ENCODE assay signal across 26 mouse cellular contexts in genomic region chr14:99240563-99240962, GRCm38 (mm10). TPM values are rescaled to one million over a fixed set of nuclear protein-coding genes. Genes with fewer than 3 reads are reported as not detected.
A peak's percentile ranks its signal among the peaks of the same experiment; 100 is the strongest.
DNase-seq lines count a peak whose midpoint lies in the region; ATAC-seq and TF ChIP-seq lines count a peak whose summit lies in the region.
"Had no signal": no experiment of that assay in that cellular context is flagged by ENCODE, and none has a peak within 500 bp of the region (broad histone marks: within the 10 kb centered on the region; RNA-seq: fewer than 3 reads in every experiment).

No protein-coding gene starts in this region.

- no peak overlapping the region for H3K9ac ChIP-seq in midbrain, embryonic 12.5 days (replicated peaks)
- no peak overlapping the region for H3K9ac ChIP-seq in midbrain, postnatal 0 days (replicated peaks; ENCODE audit: low read length, poor library complexity, severe bottlenecking)
- H3K9ac ChIP-seq in midbrain, embryonic 14.5 days (replicated peaks; ENCODE audit: low read length): no peak overlapping the region
- H3K9ac ChIP-seq in midbrain, embryonic 11.5 days (ENCODE audit: low read length): no peak overlapping the region
- H3K9ac ChIP-seq in embryonic facial prominence, embryonic 15.5 days: no peak overlapping the region
- H3K9ac ChIP-seq: embryonic facial prominence, embryonic 13.5 days; forebrain, embryonic 13.5 days; forebrain, embryonic 15.5 days; forebrain, postnatal 0 days had no signal

- H3K36me3 ChIP-seq in midbrain, embryonic 12.5 days: peaks cover 12% of the 10 kb centered on the region
- H3K36me3 ChIP-seq in midbrain, postnatal 0 days (ENCODE audit: insufficient read depth, low read length): no peaks in the 10 kb centered on the region
- H3K36me3 ChIP-seq in midbrain, embryonic 14.5 days (ENCODE audit: control insufficient read depth, insufficient read depth, low read length): no peaks in the 10 kb centered on the region; the same call in none of the 2 replicates
- H3K36me3 ChIP-seq in midbrain, embryonic 11.5 days (ENCODE audit: control insufficient read depth, insufficient read depth, low read length): no peaks in the 10 kb centered on the region
- peaks cover 6% of the 10 kb centered on the region; the same call in 1 of the 2 replicates for H3K36me3 ChIP-seq in embryonic facial prominence, embryonic 15.5 days
- no peaks in the 10 kb centered on the region for H3K36me3 ChIP-seq in myocyte (ENCODE audit: control insufficient read depth, insufficient read depth)
- H3K36me3 ChIP-seq: forebrain, embryonic 15.5 days had no signal

- H3K79me2 ChIP-seq in myocyte (ENCODE audit: control insufficient read depth, insufficient read depth): no peaks in the 10 kb centered on the region

- no peak overlapping the region for H3K4me3 ChIP-seq in midbrain, embryonic 12.5 days
- H3K4me3 ChIP-seq in midbrain, postnatal 0 days (ENCODE audit: low read depth, low read length): no peak overlapping the region
- no peak overlapping the region for H3K4me3 ChIP-seq in midbrain, embryonic 14.5 days (replicated peaks; ENCODE audit: low read depth, low read length)
- no peak overlapping the region for H3K4me3 ChIP-seq in midbrain, embryonic 11.5 days (ENCODE audit: low read depth, low read length)
- no peak overlapping the region for H3K4me3 ChIP-seq in embryonic facial prominence, embryonic 15.5 days (replicated peaks)
- H3K4me3 ChIP-seq in myocyte: no peak overlapping the region
- H3K4me3 ChIP-seq: embryonic facial prominence, embryonic 13.5 days; forebrain, embryonic 13.5 days; forebrain, embryonic 15.5 days had no signal

- no peak for TF ChIP-seq POLR2A in myocyte (IDR thresholded peaks at IDR 0.05; ENCODE audit: insufficient read length, low read depth)

- no peak for TF ChIP-seq CTCF in midbrain, postnatal 0 days (IDR thresholded peaks at IDR 0.05)

- H3K27me3 ChIP-seq in midbrain, embryonic 12.5 days: no peaks in the 10 kb centered on the region
- H3K27me3 ChIP-seq in midbrain, postnatal 0 days (ENCODE audit: insufficient read depth, low read length): no peaks in the 10 kb centered on the region
- H3K27me3 ChIP-seq in midbrain, embryonic 14.5 days (ENCODE audit: control insufficient read depth, insufficient read depth, low read length): no peaks in the 10 kb centered on the region
- H3K27me3 ChIP-seq in midbrain, embryonic 11.5 days (ENCODE audit: control insufficient read depth, insufficient read depth, low read length): no peaks in the 10 kb centered on the region
- no peaks in the 10 kb centered on the region for H3K27me3 ChIP-seq in embryonic facial prominence, embryonic 15.5 days
- no peaks in the 10 kb centered on the region for H3K27me3 ChIP-seq in myocyte (ENCODE audit: control insufficient read depth, insufficient read depth, insufficient read length)
- H3K27me3 ChIP-seq: CH12.LX; embryonic facial prominence, embryonic 13.5 days; forebrain, embryonic 13.5 days; forebrain, embryonic 15.5 days; Patski had no signal

- H3K27ac ChIP-seq in midbrain, embryonic 12.5 days (replicated peaks): 0 out of 2 replicates have a peak overlapping the region, but pooled peaks have one; percentile 1
- H3K27ac ChIP-seq in midbrain, postnatal 0 days (ENCODE audit: low read depth, low read length): no peak overlapping the region
- no peak overlapping the region for H3K27ac ChIP-seq in midbrain, embryonic 14.5 days (replicated peaks; ENCODE audit: low read depth, low read length)
- H3K27ac ChIP-seq in midbrain, embryonic 11.5 days (ENCODE audit: low read depth, low read length): no peak overlapping the region
- peak overlapping the region; percentile 39; the same call in 1 of the 2 replicates for H3K27ac ChIP-seq in embryonic facial prominence, embryonic 15.5 days (replicated peaks)
- H3K27ac ChIP-seq: embryonic facial prominence, embryonic 13.5 days; forebrain, embryonic 13.5 days; forebrain, embryonic 15.5 days had no signal

- ATAC-seq in midbrain, embryonic 12.5 days (ENCODE audit: low FRiP score, low read depth): no peak
- no peak for ATAC-seq in midbrain, postnatal 0 days (ENCODE audit: low FRiP score)
- no peak for ATAC-seq in midbrain, embryonic 14.5 days (ENCODE audit: low FRiP score, low TSS enrichment)
- no peak for ATAC-seq in midbrain, embryonic 11.5 days (ENCODE audit: low FRiP score)
- ATAC-seq in embryonic facial prominence, embryonic 15.5 days (ENCODE audit: insufficient number of reproducible peaks, low FRiP score, low TSS enrichment, low read depth): no peak
- ATAC-seq: activated CD4-positive, CD25-positive, alpha-beta regulatory T cell, adult 4 months; CD4-positive, CD25-positive, alpha-beta regulatory T cell, adult 4 months; forebrain, embryonic 13.5 days; forebrain, embryonic 15.5 days; forebrain, postnatal 0 days; Patski had no signal

- H3K4me2 ChIP-seq in midbrain, embryonic 12.5 days (replicated peaks): no peak overlapping the region
- H3K4me2 ChIP-seq in midbrain, postnatal 0 days (ENCODE audit: low read depth, low read length, poor library complexity, severe bottlenecking): no peak overlapping the region
- no peak overlapping the region for H3K4me2 ChIP-seq in midbrain, embryonic 14.5 days (ENCODE audit: low read length)
- H3K4me2 ChIP-seq in midbrain, embryonic 11.5 days: no peak overlapping the region
- no peak overlapping the region for H3K4me2 ChIP-seq in embryonic facial prominence, embryonic 15.5 days (replicated peaks)
- H3K4me2 ChIP-seq in myocyte (ENCODE audit: low read depth): no peak overlapping the region
- H3K4me2 ChIP-seq: embryonic facial prominence, embryonic 13.5 days; forebrain, embryonic 13.5 days; forebrain, embryonic 15.5 days had no signal

- no peak overlapping the region for H3ac ChIP-seq in myocyte (ENCODE audit: control insufficient read depth, insufficient read length)

- WGBS in midbrain, embryonic 12.5 days: 74% methylated on average over 11 of the region's 11 CpGs
- WGBS in midbrain, postnatal 0 days: 73% methylated on average over 11 of the region's 11 CpGs
- 82% methylated on average over 11 of the region's 11 CpGs for WGBS in midbrain, embryonic 14.5 days
- 83% methylated on average over 11 of the region's 11 CpGs for WGBS in midbrain, embryonic 11.5 days
- 77% methylated on average over 11 of the region's 11 CpGs for WGBS in embryonic facial prominence, embryonic 15.5 days

- DNase-seq in midbrain, postnatal 0 days (ENCODE audit: low spot score): no peak
- peak; percentile 7 for DNase-seq in midbrain, embryonic 14.5 days
- no peak for DNase-seq in midbrain, embryonic 11.5 days (ENCODE audit: low spot score, missing footprints)
- no peak for DNase-seq in right cerebral cortex, postnatal 25 days
- no peak for DNase-seq in lung, postnatal 36 days
- DNase-seq: adrenal gland, adult 8-10 months; adrenal gland, postnatal 14 days; adrenal gland, postnatal 36 days; B cell, adult 2 months; cerebellum, adult 11 months; cerebellum, adult 18-20 months; cerebellum, adult 8-10 months; cerebellum, postnatal 10 days; cerebellum, postnatal 25 days; forebrain, postnatal 0 days had no signal

- no peaks in the 10 kb centered on the region for H3K9me3 ChIP-seq in midbrain, embryonic 12.5 days
- H3K9me3 ChIP-seq in midbrain, postnatal 0 days (ENCODE audit: low read length): no peaks in the 10 kb centered on the region
- H3K9me3 ChIP-seq in midbrain, embryonic 14.5 days (ENCODE audit: control insufficient read depth, low read length): no peaks in the 10 kb centered on the region
- H3K9me3 ChIP-seq in midbrain, embryonic 11.5 days (ENCODE audit: control insufficient read depth, low read length): no peaks in the 10 kb centered on the region
- no peaks in the 10 kb centered on the region for H3K9me3 ChIP-seq in embryonic facial prominence, embryonic 15.5 days (replicated peaks)
- H3K9me3 ChIP-seq: embryonic facial prominence, embryonic 13.5 days; forebrain, embryonic 13.5 days; forebrain, embryonic 15.5 days; G1E had no signal

- H3K4me1 ChIP-seq in midbrain, embryonic 12.5 days: no peaks in the 10 kb centered on the region
- no peaks in the 10 kb centered on the region for H3K4me1 ChIP-seq in midbrain, postnatal 0 days (ENCODE audit: insufficient read depth, low read length)
- no peaks in the 10 kb centered on the region for H3K4me1 ChIP-seq in midbrain, embryonic 14.5 days (ENCODE audit: control insufficient read depth, insufficient read depth, low read length)
- H3K4me1 ChIP-seq in midbrain, embryonic 11.5 days (ENCODE audit: control insufficient read depth, insufficient read depth, low read length): no peaks in the 10 kb centered on the region
- H3K4me1 ChIP-seq in embryonic facial prominence, embryonic 15.5 days: no peaks in the 10 kb centered on the region
- H3K4me1 ChIP-seq: embryonic facial prominence, embryonic 13.5 days; forebrain, embryonic 13.5 days; forebrain, embryonic 15.5 days had no signal

TF ChIP-seq in myocyte, 11 proteins besides CTCF, POLR2A, EP300 and RAD21:
- TF ChIP-seq MYOG (IDR thresholded peaks at IDR 0.05; ENCODE audit: control insufficient read depth in 1 of 3, insufficient read depth in 1 of 3, insufficient read length in 2 of 3, low read depth in 2 of 3) (peak in 1 of 3 experiments; percentile 61), MYOD1 (IDR thresholded peaks at IDR 0.05; ENCODE audit: control insufficient read depth in 1 of 3, insufficient read length in 2 of 3, low read depth in 2 of 3) (peak in 2 of 3 experiments; percentile 55 to 69), MAX (IDR thresholded peaks at IDR 0.05; ENCODE audit: low read depth) (no peak)
TF ChIP-seq in myocyte: peak in this region for 2.

RNA-seq across cellular contexts. Expression of gene Klf5, which starts 57.9 kb away (rescaled TPM):
- polyA plus RNA-seq in midbrain, embryonic 12.5 days (2016; fragmentation: Nextera tagmentation; extraction: Ambion mirVana): 3.9 and 4.0 TPM in 2 replicates
- total RNA-seq in midbrain, postnatal 0 days (2014; rRNA removed): 1.8 and 3.6 TPM in 2 replicates
- polyA plus RNA-seq in midbrain, postnatal 0 days (2015; fragmentation: Nextera tagmentation; extraction: Ambion mirVana): 3.8 and 4.5 TPM in 2 replicates
- polyA plus RNA-seq in midbrain, embryonic 14.5 days (2014; fragmentation: Nextera tagmentation; extraction: Ambion mirVana): 2.2 and 2.7 TPM in 2 replicates
- polyA plus RNA-seq in midbrain, embryonic 11.5 days (2014; fragmentation: Nextera tagmentation; extraction: Ambion mirVana): 2.9 and 3.4 TPM in 2 replicates
- 70.8 and 75.4 TPM in 2 replicates for polyA plus RNA-seq in embryonic facial prominence, embryonic 15.5 days (2015; fragmentation: Nextera tagmentation; extraction: Ambion mirVana)
- polyA plus RNA-seq in myocyte (2012; fragmentation: generic; extraction: Trizol): 52.0 TPM
- polyA plus RNA-seq: activated CD4-positive, CD25-positive, alpha-beta regulatory T cell, adult 4 months; G1E had no signal

Comparison
In these comparisons a context has a peak if more than half of its experiments do, and no peak if none do; other contexts are left out.
1. H3K27ac ChIP-seq: peak in midbrain, embryonic 12.5 days (single experiment) and embryonic facial prominence, embryonic 15.5 days (single experiment); none in midbrain, postnatal 0 days (single experiment), midbrain, embryonic 14.5 days (single experiment) and midbrain, embryonic 11.5 days (single experiment).